Mouse (Mus musculus): Measurements from ENCODE around the gene Acot1.
"Not testable (repeated sequence)": the region's sequence is repeated elsewhere in the genome, so short reads cannot be mapped to it uniquely, and the experiment has no call there.

Gene Acot1

DNA sequence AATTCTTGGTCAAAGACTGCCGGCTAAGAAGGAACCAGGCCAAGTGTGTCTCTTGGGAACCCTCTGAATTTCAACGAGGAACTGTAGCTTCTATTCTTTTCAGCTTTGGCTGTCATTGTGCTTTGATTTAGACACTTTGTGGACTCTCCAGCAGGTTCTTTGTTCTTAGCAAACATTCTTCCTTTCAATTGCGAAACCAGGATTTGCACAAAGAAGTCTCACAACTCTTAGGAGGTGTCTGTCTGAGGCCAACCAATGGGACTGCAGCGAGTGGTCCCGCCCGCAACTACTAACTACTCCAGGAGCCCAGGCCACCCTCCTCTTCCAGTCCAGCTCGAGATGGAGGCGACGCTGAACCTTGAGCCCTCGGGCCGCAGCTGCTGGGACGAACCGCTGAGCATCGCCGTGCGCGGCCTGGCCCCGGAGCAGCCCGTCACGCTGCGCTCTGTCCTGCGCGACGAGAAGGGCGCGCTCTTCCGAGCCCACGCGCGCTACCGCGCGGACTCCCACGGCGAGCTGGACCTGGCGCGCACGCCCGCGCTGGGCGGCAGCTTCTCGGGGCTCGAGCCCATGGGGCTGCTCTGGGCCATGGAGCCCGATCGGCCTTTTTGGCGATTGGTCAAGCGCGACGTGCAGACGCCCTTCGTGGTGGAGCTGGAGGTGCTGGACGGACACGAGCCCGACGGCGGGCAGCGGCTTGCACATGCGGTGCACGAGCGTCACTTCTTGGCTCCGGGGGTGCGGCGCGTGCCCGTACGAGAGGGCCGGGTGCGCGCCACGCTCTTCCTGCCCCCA is at the start of gene Acot1:
Gene Acot1, plus strand, starts transcription at position 320 of the 795 bp plus-strand sequence.
- DNase-seq = peak; percentile 56 to 71

DNA sequence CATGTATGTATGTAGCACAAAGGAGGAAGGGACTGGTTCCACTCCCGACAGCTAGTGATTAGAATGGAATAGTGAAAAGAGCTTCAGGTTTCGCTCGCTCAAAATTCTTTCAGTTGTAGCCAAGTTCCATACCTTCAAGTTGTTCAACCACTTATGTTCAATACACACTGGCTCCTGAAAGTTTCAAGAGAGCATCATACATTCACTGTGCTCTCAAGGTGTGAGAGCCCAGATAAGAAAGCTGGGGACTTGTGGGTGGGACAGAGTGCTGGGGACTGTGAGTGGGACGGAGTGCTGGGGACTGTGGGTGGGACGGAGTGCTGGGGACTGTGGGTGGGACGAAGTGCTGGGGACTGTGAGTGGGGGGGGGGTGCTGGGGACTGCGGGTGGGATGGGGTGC is 44.1 kb upstream of the Acot1 start:
- DNase-seq = no peak

DNA sequence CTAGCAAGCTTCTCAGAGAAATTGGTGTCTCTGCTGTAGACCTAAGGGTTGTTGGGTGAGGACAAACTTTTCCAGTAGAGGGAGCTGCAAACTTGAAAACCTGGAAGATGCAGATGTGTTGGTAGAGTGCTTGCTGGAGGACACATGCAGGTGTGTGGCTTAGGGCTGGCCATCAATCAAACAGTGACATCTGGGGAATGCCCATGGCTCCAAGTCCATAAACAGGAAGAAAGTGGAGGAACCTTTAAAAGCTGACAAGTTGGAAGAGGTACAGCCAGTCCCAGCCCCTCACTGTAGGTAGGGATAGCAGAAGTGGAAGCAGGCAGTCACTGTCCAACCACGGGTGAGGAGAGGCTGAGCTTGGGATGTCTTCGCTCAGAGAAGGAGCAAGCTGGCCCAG is 37.2 kb upstream of the Acot1 start:
- DNase-seq = no peak

DNA sequence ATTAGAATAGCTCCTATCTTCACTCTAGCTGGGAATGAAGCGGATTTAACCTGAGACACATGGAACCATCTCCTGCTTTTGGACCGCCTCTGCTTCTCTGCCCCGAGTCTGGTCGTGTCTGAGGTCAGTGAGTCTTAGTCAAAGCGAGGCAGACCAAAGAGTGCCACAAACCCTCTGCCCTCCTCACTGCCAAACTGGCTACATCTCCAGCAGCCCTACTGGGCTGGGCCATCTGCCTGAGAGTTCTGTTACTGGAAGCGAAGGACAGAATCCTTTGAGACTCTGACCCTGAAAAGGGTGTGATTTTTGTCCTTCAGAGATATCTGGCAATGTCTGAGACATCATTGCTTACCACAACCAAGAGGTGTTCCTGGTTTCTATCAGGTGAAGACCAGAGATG is 30.4 kb upstream of the Acot1 start:
- DNase-seq = peak; percentile 77 to 81

DNA sequence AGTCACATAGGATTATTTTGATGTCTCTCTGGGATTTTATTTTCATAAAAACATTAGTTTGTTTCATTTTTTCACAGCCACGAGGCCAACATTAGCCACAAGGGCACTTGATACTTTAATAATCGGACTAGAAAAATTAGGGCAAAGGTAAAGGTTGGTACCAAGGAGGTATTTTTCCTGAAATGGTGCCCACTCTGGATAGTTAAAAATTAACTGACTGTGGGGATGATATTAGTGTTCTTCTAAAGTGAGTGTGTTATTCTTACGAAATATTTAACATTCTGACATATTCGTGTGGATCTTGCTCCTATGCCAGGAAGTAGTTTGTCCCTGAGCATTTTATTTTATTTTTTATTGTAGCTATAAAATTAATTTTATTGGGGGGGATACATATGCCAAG is 27.7 kb upstream of the Acot1 start:
- DNase-seq = no peak

DNA sequence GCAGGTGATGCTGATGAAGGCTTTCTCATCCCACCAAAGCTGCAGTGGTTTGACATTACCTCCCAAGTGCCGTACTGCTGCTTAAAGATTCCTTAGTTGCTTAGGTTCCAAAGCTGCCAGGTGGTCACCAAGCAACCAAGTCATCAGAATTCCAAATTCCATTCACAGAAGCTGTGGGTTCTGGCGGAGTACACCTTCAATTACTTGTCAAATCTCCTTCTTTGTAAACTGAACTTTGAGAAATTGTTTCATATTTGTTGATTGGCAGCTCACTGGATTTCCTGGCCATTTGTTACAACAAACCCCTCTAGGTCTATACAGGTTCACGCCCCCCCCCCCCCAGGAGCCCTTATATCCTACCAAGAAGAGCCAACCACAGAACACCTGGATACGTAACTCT is 24.5 kb upstream of the Acot1 start, which contains the start of gene Heatr4:
Gene Heatr4, minus strand, starts transcription at position 101 of the 400 bp plus-strand sequence.
- DNase-seq = no peak

DNA sequence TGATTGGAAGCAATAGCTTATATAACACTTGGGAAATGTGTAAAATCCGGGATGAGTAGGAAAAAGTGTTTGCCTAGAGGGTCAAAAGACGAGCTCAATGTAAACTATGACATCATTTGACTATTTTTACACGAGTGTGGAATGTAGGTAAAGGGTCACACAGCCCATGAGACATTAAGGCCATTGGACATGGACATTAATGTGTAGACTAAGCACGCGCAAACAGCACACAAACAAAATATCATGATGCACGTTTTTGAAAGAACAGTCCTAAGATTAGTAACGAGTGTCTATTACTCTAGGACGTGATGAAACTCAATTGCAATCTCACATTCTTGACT is 22.1 kb upstream of the Acot1 start:
- DNase-seq = no peak

DNA sequence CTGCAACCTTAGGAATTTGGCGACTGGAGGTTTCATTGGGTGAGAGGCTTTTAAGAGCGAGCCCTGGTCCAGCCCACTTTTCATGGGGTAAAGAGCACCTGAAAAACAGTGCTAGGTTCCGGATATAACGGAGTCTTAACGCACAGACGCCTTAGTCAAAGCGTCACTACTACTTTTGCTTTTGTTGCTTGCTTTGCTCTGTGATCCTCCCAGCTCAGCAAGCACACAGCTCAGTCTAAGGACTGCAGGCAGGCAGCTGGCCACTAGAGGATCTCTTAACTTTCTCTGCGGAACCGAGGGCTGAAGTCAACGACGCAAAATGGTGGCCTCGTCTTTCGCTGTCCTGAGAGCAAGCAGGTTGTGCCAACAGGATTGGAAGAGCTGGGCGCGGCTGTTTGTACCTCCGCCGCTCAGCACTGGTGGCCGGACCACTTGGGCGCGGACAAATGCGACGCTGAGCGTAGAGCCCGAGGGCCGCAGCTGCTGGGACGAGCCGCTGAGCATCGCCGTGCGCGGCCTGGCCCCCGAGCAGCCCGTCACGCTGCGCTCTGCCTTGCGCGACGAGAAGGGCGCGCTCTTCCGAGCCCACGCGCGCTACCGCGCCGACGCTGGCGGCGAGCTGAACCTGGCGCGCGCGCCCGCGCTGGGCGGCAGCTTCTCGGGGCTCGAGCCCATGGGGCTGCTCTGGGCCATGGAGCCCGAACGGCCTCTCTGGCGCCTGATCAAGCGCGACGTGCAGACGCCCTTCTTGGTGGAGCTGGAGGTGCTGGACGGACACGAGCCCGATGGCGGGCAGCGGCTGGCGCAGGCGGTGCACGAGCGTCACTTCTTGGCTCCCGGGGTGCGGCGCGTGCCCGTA is 21.5 kb upstream of the Acot1 start, which contains the start of gene Acot2:
Gene Acot2, plus strand, starts transcription at position 279 of the 859 bp plus-strand sequence.
- DNase-seq = peak; percentile 85 to 87

DNA sequence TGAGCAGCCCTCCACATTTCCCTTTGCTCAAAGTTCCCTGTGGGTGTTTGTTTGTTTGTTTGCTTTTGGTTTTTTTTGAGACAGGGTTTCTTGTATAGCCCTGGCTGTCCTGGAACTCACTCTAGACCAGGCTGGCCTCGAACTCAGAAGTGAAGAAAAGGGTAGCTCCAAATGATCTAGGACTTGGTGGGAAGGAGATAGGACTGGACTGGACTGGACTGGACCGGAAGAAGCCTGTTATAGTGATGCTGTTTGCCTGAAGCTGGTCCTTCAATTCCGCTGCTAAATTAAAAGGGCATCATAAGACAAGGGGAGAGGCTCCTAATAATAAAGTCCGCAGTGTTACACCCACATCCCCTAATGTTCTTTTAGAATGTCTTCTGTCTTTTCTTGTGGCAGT is 20.8 kb upstream of the Acot1 start:
- DNase-seq = no peak

DNA sequence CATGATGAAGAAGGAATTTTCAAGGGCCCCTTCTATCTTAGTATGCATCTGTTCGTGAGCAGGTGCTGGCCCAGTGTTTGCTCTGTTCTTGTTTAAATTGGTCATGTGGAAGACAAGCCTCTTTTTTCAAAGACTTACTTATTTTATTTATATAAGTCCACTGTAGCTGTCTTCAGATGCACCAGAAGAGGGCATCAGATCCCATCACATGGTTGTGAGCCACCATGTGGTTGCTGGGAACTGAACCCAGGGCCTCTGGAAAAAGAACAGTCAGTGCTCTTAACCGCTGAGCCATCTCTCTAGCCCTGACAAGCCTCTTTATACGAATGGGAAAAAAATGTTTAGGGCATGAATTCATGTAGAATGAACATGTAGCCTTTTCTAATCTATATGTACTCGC is 19.9 kb upstream of the Acot1 start:
- DNase-seq = no peak

DNA sequence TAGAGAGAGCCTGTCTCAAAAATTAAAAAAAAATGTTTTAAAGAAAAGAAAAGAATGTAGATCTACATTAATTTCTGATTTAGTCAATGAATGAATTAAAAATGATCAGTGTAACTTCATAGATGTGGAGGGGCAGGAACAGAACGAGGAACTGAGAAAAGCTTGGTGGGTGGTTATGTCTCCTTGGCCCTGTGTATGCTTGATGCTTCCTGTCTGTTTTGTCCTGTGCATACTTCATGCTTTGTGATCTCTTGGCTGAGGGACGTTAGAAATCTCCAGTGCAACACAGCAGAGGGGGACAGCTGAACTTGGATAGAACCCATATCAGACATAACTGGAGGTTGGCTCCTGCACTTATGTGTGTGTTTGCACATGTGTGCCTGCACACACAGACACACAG is 12.1 kb upstream of the Acot1 start:
- no peak for DNase-seq

DNA sequence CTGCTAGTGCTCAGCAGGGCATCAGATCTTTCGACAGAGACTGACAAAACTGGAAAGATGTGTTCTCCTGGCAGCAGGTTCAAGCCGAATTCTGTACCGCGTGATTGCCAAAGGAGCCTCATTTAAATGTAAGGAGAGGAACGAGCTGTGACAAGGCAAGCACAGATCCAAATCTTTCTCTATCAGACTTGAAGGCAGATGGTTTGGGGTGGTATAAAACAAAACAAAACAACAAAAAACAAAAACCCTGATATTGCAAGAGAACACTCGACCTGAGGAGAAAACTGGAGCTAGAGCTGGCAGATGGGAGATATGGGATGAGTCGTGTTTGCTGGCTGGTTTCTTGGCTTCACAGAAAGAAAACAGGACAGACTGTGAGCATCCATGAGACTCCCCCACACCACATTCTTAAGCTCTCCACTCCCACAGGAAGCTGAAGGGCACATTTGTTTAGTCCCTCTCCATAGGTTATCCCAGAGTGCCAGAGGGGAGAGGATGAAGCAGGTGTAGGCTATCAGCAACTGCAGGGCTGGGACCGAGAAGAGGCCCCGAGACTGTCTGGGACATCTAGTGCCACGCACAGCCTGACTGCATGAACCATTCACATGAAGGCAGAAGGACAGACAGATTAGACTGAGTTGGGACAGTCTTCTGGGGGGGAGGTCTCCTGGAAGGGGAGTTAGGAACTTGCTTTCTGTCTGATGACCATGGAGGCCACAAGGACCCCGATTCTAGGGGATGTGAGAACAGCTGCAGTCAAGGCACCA is 10.8 kb upstream of the Acot1 start:
- no peak for DNase-seq

DNA sequence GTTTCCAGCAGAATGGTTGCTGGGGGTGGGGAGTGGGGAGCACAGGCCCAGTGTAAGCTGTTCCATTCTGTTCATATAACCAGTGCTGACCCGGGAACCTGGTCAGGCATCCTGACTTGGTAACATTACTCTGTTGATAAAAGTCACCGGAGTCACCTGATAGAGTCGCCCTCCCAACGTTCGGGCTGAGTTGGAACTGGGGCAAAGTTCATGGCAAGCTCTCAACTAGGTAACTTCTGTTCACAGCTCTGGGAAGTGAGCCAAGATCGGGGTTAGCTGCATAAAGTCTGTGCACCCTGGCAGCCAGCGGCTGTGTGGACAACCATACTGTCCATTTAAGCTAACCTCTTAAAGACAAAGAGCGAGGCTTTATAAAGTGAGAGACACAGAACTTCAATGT is 10.1 kb upstream of the Acot1 start:
- not testable (repeated sequence) for DNase-seq

DNA sequence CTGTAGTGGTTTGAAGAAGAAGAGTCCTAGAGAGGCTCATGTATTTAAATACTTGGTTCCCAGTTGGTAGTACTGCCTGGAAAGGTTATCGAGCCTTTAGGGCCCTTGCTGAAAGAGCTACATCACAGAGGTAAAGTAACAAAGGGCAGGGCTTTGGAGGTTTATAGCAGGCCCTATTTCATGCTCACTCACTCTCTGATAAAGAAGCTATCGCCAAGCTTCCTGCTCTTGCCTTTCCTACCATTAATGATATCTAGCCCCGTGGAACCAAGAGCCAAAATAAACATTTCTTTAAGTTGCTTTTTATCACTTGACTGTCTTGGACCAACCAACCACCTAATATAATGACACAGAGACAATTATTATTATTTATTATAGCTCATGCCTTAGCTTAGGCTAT is 8.9 kb upstream of the Acot1 start:
- DNase-seq = no peak

DNA sequence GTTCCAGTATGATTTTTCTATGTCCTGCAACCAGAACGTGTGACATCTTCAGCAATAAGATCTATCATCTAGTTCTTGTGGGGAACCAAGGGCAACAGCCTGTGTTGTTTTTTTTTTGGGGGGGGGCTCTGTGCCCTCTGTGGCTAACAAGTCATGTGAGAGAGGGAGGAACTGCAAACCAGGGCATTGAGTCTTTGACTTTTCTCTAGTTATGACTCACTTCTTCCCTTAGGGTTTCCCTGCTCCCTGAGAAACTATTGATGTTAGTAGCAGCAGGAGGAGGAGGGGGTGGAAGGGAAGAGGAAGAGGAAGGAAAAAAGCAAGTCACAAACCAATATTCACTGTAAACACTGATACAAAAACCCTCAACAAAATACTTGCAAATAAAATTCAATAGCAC is 5.4 kb upstream of the Acot1 start:
- no peak for DNase-seq

DNA sequence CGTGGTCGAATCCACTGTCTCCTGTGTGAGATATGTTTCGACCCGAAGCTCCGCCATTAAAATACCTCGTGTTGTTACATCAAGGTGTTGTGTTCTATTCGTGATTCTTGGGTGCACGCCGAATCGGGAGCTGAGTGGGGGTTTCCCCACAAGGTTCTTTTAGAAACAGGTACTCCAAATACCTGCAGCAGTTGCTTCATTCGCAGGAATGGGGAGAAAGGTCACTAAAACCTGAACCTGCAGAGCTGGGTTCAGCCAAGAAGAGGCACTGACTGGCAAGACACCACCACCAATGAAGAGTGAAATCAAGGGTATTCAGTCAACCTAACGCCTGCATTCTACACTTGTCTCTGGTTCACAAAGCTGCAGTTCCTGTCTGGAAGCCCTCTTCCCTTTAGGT is 1.0 kb upstream of the Acot1 start:
- no peak for DNase-seq

DNA sequence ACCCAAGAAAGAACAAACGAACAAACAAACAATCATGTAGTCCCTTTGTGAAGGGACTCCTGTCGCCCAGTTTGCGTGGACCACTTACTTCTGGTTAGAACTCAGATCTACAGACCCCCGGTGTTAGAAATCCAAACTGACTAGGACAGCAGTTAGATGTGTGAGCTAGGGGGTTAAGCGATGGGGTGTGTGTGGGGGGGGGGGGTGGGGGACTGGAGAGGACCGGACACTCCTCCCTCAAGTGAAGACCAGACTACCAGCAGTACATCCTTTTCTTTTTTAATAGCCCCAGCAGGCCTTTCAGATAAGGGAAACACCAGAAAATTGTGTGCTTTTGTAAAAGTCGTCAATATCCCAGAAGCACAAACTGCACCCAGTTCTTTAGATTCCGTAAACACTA is 561 bp upstream of the Acot1 start:
- DNase-seq = no peak

DNA sequence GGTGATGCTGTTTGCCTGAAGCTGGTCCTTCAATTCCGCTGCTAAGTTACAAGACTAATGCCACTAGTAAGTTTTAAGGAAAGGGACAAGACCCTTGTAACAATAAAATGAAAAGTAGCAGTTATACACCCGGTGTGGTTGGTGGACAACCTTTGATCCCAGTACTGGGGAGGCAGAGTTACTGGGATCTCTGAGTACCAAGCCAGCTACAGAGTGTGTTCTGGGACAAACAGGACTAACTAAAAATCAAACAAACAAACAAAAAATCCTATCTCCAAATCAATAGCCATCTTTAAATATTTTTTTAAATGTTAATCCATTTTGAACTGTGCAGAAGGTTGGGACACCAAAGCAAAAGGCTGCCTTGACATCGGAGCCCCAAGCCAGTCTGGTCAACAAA is 911 bp downstream of the Acot1 start:
- no peak for DNase-seq

DNA sequence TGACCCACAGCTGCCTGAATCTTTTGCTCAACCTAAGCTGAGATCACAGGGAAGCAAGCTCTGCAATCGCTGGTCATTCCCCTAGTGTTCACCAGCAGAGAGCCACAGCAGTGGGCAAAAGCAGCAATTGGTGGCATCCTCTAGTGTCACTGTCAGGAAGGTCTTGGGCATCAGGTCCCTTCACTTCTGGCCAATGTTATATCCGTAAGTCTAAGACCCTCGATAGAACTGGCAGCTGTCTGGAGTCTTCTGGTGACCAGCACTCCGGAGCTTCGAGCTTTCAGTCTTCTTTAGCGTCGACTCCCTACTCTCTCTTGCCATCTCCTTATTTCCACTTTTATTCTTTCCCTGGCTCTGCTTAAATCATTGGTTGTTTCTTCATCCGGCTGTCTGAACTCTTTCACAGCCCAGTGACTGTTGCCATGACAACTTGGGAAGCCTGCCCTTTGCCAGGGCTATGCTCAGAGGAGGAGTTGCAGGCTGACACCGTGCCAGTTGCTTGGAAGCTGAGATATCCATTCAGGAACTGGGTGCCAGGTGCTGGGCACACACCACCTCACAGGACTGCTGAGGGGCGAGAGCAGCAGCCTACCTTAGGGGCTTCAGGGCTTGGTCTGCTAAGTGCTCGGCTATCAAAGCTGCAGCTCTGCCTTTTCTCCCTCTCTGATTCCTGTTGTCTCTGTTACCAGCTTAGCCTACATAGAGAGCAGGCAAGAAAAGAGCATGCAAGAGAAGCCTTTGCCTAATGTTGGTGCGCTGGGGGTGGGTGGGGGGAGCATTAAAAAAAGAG is 2.2 kb downstream of the Acot1 start:
- DNase-seq = peak; percentile 74 to 87

DNA sequence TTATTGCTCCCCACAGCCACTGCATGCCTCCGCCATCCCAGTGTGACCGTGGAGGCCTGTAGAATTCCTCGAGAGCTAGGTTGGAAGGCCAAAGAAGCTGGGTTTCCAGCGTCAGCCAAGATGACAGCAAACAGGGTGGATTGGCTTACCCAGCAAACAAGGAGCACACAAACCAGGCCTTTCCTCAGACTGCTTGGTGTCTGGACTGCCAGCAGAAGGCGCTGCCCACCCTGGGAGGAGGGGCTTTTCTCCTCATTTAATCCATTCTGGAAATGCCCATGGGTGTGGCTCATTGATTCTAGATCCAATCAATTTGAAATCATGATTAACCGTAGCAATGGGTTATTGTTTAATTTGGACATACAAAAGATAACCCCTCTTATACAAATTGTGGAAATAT is 3.8 kb downstream of the Acot1 start:
- DNase-seq = no peak

DNA sequence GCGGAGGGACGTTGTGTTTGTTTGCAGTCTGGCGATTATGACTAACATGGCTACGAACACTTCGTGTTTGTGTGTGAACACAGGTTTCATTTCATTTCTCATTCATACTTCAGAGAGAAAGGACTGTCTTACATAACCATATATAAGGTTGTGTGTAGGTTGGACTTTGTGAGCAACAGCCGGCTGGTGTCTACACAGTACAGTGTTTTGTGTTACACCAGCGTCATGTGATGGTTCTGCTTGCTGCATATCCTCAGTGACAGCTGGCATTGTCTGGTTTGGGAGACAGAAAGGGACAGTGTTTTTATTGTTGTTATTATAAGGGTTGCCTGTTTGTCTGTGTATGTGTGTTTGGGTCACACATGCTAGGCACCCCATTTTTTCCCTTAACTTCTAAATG is 4.4 kb downstream of the Acot1 start:
- DNase-seq = no peak

DNA sequence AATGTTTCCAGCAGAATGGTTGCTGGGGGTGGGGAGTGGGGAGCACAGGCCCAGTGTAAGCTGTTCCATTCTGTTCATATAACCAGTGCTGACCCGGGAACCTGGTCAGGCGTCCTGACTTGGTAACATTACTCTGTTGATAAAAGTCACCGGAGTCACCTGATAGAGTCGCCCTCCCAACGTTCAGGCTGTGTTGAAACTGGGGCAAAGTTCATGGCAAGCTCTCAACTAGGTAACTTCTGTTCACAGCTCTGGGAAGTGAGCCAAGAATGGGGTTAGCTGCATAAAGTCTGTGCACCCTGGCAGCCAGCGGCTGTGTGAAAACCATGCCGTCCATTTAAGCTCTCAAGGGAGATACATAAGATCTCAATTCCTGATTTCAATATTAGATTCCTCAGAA is 11.2 kb downstream of the Acot1 start:
- DNase-seq = not testable (repeated sequence)

DNA sequence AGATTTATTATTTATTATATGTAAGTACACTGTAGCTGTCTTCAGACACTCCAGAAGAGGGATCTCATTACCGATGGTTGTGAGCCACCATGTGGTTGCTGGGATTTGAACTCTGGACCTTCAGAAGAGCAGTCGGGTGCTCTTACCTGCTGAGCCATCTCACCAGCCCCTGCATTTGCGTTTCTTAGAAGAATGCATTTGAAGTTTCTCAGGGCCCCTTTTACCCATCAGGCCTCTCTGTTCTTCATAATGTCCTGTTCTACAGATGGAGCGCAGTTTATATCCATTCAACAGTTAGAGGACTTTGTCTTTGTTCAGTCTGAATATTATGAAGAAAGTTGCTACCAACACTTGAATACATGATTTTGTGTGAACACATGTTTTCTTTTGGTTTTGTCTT is 13.0 kb downstream of the Acot1 start:
- DNase-seq = not testable (repeated sequence)

Data from cerebellum, postnatal 25 days (tissue).